Mouse (Mus musculus) granulocyte monocyte progenitor cell, adult 5-6 weeks (primary cell): Measurements from ENCODE around the gene Fbxo41. TPM values are rescaled to one million over a fixed set of nuclear protein-coding genes. Genes with fewer than 3 reads are reported as not detected.

Source experiments
- ATAC-seq: replicated peaks from 2 replicates; pipeline ENCODE4 v1.8.0; 2016; ENCODE audit warnings: mild to moderate bottlenecking, moderate TSS enrichment, inconsistent platforms; ENCODE audit not compliant: poor library complexity, severe bottlenecking
- total RNA-seq, 2 experiments: library from RNA; stranded (forward) in 1 of 2; stranded (reverse) in 1 of 2; fragments of 200-712, 200-1000 nt in 1 of 2; fragments of >200 nt in 1 of 2; fragmentation: Nextera tagmentation in 1 of 2; gene quantifications; 2 replicates each; pipeline ENCODE4 v1.2.3; 2014 to 2017

The Fbxo41 gene
- not detected in 2 replicates for total RNA-seq (2014; fragmentation: Nextera tagmentation)
- not detected in 2 replicates for total RNA-seq (2017)

DNA sequence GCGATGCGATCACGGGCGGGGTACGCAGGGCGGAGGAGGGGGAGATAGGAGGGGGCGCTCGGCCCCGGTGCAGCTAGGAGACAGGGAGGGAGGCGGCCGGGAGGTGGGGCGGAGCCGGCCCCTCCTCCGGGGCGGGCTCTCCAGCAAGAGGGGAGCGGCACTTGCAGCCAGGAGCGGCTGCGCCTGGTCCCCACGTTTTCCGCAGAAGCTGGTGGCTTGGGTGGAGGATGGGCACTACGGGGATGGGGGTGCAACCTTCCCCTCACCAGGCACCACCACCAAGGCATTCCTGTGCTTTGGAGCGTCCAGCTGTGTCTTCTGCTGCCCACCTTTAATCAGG, at the start of gene Fbxo41:
TSS of gene Fbxo41 (minus strand) at position 84 of the 340 bp plus-strand sequence.
- peak; percentile 48 for ATAC-seq

DNA sequence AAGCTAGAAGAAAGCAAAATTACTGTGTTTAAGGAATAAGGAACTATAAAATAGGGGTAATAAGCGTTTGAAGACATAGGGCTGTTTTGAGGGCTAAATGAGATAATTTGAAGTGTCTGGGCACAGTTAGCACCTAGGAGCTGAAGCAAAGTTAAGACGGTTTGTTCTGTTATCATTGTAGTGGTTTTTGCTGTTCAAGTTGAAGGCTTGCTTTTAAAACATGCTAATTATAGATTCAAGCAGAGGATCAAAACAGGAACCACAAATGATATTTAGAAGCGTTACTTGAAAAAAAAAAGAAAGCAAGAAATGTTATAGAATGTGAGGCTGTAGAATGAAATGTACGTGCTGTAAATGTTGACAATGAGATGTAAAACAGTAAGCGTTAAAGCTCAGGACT, 44.8 kb upstream of the Fbxo41 start:
- no peak for ATAC-seq

DNA sequence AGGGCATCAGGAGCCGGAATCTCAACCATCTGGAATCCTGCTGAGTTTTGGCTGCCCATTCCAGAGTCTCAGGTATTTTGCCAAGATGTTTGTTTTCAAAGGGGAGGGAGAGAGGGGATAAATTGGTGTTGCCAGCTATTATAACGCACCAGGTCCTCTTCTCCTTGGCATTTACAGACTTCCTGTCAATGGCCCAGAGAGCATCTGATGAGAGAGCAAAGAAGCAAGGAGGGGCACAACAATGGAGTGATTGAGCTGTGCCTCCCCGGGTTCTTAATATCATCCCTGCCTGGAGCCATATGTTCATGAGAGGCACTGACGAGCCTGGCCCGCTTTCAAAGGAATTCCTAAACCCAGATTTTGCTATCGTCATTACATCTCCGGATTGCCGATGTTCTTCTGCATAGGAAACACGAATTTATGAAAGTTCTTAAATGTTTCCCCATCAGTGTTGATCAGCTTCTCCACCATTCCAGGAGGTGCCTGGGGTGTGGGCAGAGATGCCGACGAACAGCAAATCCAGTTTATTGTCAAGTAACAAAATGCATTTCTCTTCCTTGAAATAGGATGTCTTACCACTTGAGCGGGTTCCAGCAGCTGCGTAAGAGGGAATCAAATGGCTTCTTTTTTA, 41.6 kb upstream of the Fbxo41 start:
- ATAC-seq = no peak

DNA sequence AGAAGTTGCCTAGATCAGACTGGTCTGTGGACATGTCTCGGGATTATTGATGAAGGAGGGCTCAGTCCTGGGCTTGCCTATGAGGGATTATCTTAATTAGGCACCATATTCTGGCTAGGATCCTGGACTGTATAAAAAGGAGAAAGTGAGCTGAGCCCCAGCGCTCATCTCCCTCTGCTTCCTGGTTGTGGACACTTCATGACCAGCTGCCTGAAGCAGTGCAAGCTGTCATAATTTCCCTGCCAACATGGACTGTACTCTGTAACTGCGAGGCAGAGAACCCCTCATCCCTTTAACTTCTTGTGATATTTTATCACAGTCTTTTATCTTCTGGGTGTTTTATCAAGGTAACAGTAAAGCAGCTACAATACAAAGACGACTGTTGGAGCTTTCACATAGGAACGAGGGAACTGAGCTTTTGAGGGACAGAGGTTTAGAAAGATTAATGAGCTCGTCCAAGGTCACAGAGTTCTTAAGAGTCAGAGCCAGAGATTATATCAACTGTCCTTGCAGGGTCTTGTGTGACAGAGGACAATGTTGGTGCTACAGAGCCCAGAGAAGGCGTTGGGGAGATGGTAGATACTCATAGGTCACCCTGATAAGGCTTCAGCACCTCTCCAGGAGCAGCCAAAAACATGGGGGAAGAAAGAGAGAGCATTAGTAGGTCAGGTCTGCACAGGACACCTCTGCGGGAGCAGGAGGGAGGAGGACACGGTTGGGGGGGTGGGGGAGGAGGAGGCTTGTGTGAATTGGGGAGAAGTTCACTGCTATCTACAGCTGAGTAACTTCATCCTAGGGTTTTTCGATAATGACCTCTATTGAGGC, 40.8 kb upstream of the Fbxo41 start:
- no peak for ATAC-seq

DNA sequence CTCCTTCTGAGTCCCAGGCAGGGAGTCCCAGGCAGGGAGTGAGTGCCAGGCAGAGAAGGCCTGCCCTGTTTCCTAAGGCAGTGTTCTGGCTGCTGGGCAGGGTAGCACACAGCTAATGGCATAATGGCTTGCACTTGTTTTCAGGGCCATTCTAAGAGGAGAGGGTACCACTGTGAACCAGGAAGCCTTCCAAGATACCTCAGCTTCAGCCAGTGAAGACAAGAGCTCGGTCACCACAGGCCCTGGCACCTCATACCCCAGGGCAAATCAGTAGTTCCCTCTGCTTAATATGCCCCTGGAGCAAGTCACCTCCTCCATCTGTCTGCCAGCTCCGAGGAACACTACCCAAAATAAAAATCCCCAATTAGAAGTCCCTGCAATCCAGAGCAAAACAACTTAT, 20.0 kb upstream of the Fbxo41 start:
- no peak for ATAC-seq

DNA sequence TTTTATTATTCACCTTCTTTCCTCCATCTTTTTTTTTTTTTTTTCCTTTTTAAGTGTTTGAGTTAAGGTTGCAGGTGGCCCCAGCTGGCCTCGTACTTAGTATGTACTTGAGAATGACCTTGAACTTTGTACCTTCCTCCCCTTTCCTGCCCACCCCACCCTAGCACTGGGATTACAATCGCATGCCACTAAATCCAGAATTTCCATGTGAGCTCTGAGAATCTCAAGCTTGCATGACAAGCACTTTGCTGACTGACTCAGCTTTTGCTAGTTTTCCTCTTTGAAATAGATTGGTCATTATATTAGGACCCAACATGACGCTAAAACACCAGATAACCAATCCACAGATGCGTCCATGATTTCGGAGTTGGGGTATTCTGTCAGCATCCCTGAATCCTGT, 19.2 kb upstream of the Fbxo41 start:
- ATAC-seq = no peak

DNA sequence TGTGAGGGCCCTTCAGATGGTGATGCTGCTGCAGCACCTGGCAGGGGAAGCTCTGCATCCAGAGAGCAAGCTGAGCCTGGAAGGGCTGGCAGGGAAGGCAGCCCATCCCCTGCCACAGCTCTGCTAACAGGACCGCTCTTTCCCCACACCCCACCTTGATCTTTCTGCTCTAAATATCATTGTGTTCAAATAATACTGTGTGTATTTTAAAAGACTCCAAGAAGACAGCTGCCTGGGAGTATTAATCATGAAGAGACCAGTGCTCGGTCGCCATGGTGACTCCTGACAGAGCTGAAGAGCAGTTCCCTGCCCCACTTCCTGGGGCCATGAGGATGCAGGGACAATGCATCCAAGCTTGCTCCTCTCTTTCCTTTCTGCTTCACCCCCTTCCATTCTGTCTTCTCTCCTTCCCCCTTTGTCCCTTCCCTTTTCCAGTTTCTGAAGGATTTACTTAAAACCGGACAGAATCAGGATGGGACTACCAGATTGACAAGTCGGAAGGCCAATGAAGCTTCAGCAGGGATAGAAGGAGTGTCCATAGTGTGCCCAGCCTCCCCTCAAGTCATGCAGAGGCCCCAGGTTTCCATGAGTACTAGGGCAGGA, 15.4 kb upstream of the Fbxo41 start:
- ATAC-seq = no peak

DNA sequence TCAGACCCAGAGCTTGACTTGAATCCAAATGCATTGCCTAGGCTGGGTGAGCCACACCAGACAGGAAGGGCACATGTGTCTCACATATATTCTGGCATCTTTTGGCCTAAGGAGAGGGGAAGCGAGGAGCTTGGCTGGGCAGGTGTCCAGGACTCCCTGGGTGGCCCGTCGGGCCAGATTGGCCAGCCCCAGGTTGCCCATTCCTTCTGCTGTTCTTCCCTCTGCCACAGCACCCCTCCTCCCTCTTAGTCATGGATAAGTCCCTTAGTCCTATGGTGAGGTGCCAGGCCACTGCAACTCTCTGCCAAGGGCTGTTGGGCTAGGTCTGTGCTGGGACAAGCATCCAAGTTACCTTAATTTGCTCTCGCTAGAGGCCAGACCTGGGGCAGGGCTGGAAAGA, 13.1 kb upstream of the Fbxo41 start:
- no peak for ATAC-seq

DNA sequence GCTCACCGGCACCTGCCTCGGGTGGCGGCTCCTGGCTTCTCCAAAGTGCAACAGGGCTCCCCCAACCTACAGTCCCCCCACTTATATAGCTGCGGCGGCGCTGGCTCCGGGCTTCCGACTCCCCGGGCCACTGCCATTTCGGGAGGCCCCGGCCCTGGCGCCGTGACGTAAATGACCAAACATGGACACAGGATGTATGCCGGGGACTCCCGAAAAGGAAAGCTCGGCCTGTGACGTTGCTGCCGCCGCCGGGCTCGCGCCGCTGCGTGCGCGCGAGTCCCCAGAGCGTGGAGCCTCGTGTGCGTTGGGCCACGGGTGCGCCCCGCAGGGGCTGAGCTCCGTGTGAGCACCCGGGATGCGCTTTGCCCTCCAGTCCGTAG, 10.7 kb upstream of the Fbxo41 start, which contains the start of gene Egr4:
TSS of gene Egr4 (minus strand) at position 59 of the 380 bp plus-strand sequence.
- peak; percentile 82 for ATAC-seq

DNA sequence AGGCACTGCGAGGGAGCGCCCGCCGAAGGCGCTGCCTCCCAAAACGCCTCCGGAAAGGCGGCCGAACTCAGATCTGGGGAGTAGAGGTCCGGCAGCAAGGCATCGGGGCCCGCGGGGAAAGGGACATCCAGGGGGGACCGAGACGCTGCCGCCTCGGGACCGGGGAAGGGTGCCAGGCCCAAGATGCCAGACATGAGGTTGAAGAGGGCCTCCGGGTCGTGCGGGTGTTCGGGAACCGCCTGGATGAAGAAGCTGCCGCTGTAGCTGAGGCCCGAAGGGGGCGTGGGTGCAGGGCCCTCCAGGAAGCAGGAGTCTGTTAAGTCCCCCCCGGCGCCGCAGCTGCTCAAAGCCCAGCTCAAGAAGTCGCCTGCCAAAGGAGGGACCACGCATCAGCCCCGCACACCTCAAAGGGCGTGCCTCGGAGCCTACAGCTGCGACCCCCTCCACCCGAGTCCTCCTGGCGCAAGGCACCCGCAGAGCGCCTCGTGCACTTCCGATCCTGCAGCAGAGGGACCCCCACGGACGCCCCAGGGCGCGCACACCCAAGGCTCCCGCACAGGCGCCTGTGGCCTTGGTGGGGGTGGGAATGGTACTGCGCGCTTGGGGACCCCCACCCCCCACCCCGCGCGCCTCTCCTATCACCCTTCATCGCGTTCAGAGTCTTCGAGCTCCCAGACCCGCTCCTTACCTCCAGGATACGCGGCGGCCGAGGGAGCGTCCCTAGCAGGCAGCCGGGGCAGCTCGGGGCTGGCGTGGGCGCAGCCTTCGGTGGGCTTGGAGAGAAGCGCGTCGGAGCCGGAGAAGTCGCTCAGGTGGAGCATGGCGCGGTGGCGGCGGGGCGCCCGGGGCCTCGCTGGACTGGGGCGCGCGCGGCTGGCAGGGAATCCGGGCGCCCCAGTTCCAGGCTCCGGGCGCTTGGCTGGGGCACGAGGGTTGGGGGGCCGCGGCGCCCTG, 10.1 kb upstream of the Fbxo41 start:
- no peak for ATAC-seq

DNA sequence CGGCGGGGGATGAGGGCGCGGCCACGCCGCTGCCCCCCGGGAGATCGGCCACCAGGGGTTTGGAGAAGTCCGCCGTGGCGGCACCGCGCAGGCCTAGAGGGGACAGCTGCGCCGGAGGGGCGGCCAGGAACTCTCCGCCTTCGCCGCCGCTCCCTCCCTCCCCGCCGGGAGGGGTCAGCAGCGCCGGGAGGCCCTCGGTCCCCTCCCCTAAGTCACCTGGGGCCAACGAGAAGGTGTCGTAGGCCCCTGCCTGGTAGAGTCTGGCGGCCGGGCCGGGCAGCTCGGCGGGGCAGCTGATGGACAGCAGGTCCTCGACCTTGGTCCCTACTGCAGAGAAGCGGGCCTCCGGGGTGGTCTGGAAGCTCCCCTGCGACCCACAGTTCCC, 9.3 kb upstream of the Fbxo41 start:
- ATAC-seq = no peak

DNA sequence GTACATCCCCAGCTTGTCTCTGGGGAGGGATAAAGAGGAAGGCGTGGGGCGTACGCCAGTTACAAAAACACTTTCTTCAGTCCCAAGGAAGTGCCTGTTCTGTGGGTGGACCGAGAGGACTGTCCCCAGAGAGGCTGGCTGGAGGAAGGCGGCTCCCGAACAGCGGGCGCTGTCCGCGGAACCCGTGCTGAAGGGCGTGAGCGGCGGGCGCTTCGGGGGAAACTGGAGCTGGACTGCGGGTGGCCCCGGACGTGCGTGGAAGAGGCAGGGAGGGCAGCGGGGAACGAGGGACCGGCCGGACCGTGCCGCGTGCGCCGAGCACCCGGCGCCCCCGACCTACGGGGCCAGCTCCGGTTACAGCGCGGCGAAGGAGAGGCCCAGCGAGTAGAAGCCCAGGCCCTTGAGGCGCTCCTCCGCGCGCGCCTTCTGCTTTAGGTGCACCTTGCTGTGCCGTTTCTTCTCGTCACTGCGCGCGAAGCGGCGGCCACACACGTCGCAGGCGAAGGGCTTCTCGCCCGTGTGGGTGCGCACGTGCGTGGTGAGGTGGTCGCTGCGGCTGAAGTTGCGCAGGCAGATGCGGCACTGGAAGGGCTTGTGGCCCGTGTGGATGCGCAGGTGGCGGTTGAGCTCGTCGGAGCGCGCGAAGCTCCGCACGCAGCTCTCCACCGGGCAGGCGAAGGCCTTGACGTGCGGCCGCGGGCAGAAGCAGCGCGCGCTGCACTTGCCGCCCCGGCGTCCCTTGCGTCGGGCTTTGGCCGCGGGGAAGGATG, 8.7 kb upstream of the Fbxo41 start:
- ATAC-seq = peak; percentile 48

DNA sequence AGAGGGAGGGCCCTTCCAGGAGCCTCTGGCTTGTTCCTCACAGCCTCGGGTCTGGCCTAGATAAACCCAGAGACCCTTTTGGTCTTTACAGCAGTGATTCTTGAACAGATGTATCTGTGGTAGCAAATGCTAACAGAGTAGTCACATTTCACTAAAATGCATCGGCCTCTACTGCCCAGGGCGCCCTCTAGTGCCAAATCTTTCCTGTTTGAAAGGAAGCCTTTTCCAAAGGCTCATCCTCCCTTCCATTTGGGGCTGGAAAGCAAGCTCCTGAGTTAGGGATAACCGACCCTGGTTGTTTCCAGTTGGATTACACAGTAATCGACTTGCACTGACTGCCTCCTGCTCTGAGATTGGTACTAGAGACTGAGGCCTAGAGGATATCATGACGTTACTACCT, 7.7 kb upstream of the Fbxo41 start:
- ATAC-seq = no peak

DNA sequence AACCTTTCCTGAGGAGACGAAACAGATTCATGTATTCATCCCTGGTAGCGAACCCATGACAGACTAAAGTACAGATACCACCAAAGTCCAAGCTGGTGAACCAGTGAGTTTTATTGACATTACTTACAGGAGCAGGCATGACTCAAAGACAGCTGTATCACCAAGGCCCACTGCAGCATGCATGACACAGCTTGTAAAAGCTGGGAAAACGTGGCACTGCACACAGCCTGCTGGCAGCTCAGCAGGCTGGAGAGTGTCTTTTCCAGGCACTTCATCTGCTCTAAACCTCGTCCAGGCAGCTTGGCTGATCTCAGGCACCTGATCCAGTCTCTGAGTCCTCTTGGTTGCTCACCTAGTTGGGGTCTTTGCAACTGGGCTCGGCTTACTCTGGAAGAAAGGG, 5.8 kb upstream of the Fbxo41 start:
- no peak for ATAC-seq

DNA sequence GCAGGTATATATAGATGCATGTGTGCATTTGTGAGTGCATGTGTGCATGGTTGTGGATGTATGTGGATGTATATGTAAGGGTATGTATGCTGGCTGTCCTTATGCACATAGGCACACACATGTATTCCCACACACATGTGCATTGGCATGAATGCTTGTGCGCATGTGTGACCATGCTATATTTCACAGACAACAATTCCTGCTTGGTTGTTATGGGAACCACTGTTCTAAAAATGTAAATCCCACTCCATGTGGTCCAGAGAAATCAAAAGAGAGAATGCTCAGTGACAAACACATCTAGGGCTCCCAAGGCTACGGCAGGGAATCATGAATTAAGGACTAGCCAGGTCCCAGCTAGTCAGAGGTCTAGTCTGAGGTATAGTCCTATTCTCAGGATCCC, 2.1 kb upstream of the Fbxo41 start:
- ATAC-seq = no peak

DNA sequence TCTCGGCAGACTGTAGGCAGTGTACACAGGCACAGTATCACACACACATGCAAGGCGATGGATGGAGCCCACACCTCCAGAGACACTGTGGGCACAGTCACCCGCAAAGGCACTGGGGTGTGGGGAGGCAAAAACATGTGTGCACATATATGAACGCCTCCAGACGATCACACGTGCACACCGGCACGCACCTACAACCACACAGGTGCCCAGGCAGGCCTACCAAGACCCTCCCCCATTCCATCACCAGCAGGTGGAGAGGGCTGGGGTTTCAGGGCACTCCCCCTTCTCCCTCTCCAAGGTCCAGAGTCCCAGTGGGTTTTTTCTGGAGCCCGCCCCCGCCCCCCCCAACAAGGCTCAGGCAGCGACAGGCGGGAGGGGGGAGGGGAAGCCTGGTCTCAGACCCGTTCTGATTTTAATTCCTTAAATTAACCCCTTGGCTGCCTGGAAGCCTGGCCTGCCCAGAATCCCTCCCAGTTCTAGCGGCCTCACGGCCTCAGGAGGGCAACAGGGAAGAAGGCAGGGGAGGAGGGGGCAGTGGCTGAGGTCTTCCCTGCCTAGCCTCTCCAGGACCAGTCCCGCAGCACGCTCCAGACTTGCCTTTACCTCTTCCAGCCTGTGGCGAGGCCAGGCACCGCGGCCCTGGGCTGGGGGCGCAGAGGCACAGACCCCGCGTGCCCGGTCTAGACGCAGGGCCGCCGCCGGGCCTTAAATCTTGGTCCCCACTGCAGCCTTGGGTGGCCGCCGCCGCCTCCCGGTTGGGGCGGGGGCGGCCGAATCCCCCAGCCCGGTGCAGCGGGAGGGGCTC, 487 bp downstream of the Fbxo41 start:
- ATAC-seq = no peak

DNA sequence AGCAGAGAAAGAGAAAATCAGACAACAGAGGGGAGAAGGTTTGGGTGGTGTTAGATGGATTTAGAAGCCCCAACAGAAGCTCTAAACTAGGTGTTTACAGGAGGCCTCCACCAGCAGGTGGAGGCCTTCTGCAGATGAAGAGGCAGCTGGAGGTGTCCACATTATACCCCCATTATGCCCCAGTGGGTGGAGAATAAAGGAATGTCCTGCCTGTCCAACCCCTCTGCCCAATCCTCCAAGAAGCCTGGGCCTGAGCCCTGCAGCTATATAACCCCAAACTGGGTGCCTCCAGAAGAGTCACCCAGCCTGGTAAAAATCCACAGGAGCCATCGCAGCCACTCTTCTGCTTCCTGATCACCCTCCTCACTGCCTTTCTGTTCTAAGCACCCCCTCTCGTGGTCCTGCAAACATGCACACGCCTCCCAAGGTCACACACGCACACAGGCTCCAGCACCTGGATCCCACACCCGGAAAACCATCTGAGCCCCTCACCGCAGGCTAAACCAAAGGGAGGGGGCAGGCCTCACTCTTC, 1.2 kb downstream of the Fbxo41 start:
- no peak for ATAC-seq

DNA sequence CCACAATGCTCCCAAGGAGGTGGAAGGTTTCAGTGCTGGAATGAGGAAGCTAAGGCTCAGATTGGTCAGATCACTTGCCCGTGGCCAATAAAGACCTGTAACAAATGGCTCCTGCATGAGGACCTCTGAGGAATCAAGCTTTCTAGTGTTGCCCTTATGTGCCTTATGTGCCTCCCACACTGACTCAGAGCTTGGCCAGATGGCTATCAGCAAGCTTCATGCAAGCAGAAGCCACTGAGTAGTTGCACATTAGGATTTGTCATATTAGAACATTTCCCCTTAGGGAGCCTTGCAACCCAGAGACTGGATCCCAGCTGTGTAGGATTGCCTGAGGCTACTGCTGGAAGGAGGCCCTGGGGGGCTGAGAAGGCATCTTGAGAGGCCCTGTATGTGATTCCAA, 2.4 kb downstream of the Fbxo41 start:
- ATAC-seq = no peak

DNA sequence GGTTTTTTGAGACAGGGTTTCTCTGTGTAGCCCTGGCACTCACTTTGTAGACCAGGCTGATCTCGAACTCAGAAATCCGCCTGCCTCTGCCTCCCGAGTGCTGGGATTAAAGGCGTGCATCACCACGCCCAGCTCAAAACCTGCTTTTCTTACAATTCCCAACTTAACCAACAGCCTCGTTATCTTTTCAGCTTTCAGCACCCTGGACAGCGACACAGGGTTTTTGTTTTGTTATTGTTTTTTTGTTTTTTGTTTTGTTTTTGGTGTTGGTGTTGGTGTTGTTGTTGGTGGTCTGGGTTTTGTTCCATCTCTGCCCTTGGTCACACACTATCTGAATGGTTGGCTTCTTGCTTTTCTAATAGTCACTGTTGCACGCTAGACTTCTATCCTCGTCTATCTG, 4.6 kb downstream of the Fbxo41 start:
- ATAC-seq = no peak
